Mouse (Mus musculus) left cerebral cortex, adult 9 months (tissue): ENCODE measurements at regions not wholly inside any gene's neighbourhood (a gene's known extent, or its start where the extent isn't known, plus 50 kb on each side); places are given as distances from the start of the nearest gene placed in this dataset.

Experiments
- DNase-seq, 2 experiments: peaks; one replicate each; pipeline ENCODE4 v3.0.0; 2022; ENCODE audit warnings: low spot score in 2 of 2

DNA sequence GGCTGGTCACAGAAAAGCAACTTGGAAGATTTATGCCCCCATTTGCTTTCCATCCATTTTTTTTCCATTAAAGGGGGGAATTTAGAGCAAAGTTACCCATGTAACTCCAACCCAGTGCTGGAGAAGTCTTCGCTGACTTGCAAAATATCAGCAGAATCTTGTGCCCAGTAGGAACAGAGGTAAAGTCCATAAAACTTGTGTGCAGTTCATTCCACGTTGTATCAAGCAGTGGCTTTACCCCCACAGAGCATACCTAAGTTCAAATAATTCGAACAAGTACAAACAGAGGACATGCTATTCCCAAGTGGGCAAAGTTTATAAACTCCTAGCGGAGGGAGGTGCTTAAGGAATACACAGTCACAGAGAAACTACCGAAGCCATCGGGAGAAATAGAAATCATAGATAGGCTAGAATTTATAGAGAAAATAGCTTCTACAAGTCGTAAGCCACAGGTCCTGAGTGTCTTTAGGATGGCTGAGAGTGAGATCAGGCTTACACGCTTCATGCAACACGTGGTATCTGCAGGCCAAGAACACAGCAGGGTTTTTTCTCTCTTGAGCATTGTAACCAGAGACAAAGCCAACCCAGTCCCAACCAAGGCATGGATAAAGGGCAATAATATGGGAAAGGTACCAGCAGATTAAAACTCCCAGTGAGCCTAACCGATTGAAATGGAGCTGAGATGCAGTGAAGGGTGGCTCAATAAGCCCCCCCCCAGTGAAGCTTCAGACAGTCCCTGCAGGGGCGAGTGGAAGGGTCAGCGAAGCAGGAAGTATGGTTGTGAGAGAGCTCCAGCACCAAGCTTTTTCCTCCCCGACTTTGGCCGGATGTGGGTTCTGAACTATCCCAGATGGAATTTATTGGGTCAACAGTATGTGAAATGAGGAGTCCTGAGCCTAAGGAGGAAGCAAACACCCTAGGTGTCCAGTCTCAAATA, 487.6 kb upstream of the Gm9747 start:
- DNase-seq, result no peak

DNA sequence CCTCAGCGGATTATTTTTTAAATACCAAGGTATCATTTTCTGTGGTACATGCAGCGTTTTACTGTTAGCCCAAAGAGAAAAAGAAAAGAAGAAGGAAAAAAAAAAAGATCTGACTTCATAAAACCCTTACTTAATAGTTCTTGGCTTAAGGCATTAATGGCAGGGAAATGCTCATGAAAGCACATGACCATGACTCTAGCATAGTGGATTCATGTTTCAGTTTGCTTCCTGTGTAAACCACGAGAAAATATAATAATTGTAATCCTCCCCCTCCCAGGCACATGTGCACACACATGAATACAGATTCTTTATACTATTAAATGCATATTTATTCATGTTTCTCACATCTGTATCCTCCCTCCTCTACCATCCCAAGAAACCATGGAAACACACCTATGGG, 486.9 kb upstream of the Gm9747 start:
- no peak for DNase-seq

DNA sequence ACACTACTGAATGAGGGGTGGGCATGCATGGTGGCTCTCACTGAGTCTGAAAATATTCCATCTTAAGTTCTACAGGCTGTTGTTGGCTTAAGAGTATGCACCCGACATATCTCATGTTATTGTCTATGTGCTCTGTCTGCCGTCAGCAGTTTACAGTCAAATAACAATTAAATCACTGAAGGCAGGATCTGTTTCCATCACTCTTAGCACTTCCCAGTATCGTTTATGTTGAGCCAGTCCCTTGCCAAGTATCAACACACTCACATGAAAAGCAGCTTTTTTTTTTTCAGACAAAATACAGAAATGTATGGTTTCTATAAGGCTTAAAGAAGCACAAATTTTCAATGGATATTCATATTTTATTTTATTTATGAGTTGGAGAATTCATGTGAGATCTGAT, 485.9 kb upstream of the Gm9747 start:
- DNase-seq, result no peak

DNA sequence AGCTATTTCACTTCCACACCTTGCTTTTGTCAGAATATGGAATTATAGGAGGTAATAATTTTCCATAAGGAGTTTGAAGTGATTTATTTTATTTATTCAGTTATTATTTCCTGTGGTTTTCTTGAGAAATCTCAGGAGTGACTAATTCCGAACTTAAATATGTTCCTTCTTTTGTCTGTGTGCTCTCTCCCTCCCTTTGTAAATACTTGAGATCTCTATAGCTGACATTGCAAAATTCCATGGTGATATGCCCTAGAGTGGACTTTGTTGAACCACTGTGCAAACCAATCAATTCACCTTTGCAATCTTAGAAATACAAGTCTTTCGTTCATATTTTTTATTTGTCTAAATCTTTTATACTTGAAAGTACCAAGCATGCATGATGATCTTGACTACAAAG, 478.8 kb upstream of the Gm9747 start:
- no peak for DNase-seq

DNA sequence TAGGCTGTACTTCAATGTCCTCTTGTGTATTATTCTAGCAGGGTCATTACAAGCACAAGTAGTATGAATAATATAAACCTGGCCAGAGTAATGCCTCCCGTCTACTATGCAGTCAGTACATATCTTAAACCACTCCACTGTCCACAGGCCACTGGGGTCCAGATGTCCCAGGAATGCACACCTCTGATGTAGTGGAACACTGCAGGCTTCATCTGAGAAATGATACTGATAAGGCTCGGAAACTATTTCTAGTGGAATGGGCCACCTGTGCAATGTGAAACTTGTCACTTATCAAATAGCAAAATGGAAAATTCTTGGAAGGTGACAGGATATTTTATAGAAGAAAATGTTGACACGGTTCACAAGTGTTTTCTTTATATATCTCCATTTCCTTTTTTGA, 477.6 kb upstream of the Gm9747 start:
- no peak for DNase-seq

DNA sequence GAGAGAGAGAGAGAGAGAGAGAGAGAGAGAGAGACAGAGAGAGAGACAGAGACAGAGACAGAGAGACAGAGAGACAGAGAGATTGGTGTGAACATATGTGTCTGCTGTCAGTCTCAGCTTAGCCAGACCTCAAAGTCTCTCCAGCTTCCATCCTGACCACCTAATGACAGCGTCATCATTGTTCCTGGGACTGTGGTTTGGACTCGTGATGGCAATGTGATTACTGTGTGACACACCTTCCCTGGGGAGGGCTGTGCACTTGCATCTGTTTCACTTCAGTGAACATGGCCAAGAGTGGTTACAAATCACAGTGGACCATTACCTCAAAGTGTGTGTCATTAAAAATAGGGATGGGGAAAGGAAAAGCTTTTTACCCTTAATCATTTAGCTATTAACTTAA, 477.2 kb upstream of the Gm9747 start:
- no peak for DNase-seq

DNA sequence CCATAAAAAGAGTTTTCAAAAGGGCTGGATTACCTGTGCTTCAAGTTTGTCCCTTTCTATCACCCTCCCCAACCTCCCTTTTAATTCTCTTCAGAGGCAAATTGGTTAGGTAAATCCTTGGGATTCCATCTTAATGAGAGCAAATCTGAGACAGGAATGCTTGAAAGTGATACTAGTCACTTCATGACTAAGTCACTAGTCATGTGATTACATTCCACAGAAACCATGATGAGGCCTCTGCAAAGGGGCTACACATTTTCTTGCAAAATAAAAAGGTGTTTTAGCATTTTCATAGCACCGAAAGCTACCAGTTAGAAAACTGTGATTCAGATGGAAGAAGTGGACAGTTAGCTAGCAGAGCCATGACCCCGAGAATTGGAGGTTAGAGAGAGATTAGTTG, 473.0 kb upstream of the Gm9747 start:
- DNase-seq, result no peak

DNA sequence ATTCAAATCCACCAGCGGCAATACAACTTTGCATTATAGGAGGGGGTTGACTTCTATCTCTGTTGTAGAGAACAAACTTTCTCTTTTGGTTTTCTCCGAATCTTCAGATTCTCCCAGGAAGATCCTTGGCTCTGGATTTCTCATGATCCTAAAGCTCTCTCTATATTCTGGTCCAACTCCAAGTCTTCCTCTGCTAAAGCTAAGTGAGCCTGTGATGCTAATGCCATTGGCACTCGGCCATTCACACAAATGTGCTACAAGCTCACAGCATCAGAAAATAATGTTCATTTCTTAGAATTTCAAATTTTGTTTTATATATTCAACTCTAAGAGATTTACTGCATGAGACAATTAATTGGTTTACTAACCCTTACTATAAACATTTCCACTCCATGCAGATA, 461.2 kb upstream of the Gm9747 start:
- peak in 1 of 2 experiments; percentile 20 for DNase-seq

DNA sequence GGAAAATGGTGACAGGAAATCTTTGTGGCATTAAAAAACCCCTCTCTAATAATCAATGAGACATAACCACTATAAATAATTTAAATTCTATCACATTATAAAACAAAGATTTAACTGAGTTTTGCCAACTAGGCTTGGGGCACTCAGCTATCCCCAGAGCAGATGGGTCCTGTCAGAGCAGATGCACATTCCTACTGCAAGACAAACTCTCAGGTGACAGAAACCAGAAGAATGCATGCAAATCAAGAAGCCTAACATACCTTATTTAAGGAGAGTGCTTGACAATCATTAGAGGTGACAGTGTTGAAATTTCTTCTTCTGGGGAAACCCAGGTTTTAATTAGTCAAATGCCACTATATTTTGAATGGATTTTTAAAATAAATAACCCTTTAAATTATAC, 452.3 kb upstream of the Gm9747 start:
- DNase-seq, result no peak

DNA sequence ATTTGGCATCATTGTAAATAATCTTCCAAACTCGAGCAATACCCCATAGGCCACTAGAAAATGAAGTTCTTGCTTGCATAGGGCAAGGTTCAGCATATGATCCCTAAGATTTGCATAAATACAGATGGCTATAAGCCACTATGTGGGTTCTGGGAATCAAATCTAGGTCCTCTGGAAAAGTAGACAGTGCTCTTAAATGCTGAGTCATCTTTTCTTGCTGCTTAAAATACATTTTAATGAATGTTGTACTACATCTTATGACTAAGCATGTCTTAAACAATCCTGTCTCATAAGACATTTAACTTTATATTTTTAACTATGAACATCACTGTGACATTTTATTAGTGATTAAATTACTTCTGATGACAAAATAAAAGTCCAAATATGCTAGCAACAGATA, 448.6 kb upstream of the Gm9747 start:
- no peak for DNase-seq

DNA sequence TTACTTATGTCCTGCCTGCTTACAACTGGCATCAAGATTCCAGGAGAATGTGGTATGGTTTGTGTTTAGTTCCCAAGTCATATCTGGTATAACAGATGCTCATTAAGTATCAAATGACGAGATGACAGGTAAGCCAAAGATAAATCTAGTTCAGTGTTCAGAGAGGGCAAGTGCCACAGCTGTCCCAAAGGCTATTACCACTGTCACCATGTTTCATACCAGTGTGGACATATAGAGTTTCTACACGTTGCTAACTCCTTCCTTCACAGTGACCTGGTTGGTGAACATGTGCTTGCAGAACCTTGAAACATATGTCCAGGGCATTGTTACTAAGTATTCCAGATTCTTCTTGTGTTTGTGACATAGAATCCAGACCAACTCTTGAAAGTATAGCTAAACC, 438.1 kb upstream of the Gm9747 start:
- no peak for DNase-seq

DNA sequence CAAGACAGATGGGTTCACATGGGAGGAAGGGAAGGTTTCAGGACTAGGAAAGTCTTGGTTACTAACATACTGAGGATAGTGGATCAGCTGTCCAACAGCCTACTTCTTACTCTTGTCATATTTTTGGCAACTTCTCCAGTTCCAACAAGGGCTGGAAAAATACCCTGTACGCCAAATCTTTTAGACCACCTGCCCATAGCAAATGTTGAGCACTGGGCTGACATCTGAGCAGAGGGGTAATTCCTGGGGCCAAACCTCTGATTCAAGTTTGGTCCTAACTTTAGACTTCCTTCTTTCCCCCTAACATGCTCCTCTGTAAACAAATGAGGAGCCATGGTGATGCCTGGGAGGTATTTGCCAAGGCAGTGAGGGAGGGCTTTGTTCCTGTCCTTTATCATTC, 437.5 kb upstream of the Gm9747 start:
- DNase-seq, result no peak

DNA sequence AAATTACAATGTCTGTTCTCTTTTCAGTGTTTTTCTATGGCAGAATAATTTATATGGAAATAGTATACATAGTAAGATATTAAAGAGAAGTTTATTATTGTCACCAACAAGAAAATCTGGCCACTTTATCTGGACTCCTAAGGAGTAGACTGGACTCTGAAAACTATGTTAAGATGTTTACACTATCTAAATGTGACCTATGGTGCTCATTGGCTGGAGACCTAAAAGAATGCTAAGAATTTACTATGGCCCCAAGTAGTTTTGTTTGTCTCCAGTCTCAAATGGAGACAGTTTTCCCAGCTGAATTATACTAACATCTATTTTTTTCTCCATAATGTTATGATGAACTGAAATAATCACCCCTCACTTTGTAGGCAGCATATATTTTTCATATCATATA, 421.3 kb upstream of the Gm9747 start:
- no peak for DNase-seq

DNA sequence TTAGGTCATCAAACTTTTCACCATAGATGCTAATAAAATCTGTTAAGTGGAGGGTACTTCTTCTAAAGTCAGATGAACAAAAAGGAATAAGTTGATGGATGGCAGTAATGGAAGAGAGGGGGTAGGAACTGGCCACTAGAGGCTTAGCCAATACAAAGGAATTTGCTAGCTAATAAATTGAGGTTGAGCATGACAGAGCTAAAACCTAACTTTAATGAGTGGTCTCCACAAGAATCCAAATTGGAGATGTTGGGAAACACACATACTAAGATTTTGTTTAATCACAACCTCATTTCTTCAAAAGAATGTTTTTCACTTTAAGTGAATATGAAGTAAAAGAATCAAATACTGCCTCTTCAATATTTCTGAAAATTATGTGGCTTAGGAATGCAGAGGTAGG, 414.0 kb upstream of the Gm9747 start:
- DNase-seq, result no peak

DNA sequence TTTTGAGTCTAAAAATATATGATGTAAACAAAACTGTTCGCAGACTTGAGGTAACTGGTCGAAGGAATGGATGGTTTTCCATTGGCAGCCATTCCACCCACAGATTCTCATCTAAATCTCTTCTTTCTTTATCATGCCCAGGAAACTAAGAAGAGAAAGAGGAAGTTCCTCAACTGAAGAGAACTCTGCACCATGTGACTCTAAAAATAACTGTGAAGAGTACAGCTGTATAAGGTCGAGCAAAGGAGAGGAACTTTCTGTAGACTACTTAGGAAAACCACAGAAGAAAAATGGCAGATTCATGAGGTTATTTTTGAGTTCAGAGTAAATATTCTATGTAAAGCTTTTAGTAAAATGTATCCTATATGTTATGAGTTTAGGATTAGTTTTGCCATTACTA, 390.9 kb upstream of the Gm9747 start:
- no peak for DNase-seq

DNA sequence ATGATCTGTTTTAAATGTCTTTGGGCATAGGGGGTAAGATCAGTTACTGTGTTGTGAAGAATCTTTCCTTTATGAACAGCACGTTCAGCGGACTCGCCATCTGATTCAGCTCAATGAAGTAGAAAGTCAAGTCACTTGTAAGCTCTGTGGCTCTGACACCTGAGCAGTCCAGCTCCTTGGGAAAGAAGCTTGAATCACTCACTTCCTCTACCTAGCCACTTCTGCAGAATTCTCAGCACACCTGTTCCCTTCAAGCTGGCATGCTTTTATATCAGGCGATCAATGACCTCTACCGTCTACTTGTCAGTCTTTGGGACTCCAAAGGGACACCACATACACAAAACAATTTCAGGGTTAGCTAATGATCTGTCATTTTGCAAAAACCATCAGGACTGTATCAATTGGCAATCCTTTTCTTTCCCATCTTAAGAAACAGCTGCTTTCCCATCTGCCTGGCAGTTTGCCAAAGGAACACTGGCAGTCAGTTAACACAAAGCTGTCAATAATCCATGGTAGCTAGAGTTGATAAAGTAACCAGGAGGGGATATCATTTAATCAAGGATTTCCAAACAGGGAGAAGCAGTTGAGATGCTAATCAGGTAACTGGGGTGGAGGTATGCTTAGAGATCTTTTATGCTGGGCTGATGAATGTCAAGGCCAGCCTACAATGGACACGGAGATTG, 382.3 kb upstream of the Gm9747 start:
- DNase-seq, result no peak

DNA sequence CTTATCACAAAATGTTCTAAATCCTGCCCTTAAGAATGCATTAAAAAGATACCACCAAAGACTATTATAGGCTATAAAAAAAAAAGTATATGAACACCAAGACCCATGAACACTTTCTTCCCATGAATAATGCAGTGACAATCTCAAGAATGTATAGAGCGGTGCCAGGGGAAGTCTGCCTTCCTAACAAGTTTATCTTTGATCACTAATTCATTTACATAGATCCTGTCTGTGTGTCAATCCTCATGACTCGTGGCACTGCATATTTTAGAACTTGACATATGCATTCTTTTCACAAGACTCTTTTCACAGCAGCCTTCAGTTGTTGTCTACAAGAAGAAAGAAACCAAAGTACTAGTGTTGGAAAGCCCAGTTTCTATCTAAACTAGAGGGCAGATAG, 373.4 kb upstream of the Gm9747 start:
- no peak for DNase-seq

DNA sequence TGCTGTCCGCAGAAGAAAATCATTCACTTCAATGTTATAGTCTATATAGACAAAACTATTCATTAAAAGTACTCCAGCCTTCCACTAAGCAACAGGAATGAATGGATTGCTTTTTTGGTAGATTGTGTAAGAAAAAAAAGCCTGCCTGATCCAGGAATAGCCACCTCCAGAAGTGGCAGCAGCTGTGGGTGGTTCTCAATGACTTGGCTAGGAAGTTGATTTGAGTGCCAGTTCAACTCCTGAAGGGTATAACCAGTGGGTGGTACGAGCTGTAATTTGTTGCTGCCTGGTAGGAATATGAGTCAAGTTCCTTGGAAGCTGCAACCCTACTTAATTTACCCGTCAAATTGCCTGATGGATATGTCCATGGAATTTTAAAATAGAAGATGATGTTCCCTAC, 368.3 kb upstream of the Gm9747 start:
- DNase-seq, result peak; percentile 68 to 73

DNA sequence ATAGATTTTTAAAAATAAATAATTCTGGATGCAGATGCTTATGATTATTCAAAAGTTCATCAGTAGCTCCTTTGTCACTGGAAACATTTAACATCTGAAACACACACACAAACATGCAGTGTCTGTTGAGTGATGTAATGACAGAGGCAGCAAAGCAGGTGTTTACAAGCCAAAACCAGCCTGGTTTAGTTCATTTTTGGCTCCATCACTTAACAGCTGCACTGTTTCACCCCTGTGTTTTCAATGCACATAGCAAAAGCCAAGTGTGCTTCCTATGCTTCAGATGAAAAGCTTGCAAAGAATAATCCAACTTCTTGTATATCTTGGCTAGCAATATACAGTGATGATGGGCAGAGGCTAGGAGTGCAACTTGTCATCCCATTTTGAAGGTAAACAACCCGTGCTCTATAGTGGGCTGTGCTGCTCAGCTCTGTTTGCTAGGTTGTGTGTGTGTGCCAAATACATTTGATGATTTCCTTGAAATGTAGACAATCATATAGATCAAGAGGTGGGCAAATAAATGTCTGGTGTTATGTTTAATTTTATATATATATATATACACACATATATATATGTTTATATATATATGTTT, 345.9 kb upstream of the Gm9747 start:
- DNase-seq, result no peak

DNA sequence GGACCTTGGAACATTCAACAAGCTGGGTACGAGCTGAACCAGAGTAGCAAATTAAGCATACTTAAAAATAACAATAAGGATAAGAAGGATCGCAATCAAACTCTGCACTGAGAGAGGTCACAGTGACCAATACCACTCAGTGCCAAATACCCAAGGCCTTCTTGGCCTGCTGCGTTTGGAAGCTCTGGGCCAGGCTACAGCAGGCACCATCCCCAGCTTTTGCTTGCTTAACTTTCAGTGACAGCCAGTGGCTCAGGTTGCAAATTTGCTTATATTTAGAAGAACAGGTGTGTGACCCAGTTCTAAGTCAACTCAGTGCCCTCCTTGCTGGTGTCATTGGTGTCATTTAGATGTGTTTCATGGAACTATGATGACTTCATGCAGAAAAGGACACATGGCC, 335.7 kb upstream of the Gm9747 start:
- DNase-seq, result no peak

DNA sequence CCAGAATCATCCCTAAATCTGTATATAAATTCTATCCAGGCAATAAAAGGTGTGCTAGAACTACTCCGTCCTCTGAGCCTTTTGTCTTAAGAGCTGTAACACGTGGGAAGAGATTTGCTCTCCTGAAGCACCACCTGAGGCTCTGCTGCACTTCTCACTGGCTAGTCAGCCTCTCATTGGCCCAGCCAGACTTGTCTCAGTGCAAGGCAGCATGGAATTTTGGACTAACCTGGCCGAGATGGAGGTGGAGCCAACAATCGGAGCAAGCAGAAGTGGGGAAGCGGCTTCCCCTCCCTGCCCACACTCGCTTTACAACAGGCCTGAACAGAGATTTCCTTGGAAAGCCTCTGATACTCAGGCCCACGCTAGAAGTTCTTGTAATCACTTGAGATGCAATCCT, 332.1 kb upstream of the Gm9747 start:
- DNase-seq, result no peak

DNA sequence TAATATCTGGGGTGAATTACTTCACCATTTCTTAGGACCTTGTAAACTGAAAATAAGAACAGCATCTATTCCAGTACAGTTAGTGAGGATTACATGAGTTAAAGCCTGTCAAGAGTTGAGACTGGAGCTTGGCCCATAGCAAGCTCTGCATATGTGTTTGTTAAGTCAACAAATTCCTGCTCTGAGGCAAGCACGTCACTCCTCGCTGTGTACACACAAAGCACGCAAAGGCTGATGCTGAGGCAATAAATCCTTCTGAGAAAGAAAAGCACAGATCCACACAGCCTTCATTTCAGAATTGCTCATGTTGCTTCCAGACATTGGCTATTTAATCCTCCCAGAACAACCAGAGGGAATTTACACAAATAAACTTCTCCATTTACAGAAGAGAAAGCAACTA, 328.9 kb upstream of the Gm9747 start:
- no peak for DNase-seq

DNA sequence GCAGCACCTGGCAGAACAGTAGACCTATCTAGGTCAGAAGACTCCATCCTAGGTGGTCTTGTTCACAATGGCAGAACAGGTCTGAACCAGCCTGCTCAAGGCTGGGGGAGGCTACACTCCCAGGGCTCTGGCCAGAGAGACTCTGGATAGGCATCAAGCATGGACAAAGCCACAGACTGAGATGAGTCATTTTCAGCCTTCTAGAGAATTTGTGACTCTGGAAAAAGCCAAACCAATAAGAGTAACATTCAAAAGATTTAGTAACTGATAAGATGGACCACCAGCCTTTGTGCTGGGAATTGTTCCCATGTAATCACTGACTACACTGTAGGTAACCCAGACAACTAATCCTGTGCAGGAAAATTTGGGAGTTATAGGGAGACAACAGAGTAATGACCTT, 320.3 kb upstream of the Gm9747 start:
- no peak for DNase-seq
